Mouse (Mus musculus) limb, embryonic 14.5 days (tissue): Measurements from ENCODE around the gene Nudt16. TPM values are rescaled to one million over a fixed set of nuclear protein-coding genes. Genes with fewer than 3 reads are reported as not detected.
"Not testable (repeated sequence)": the region's sequence is repeated elsewhere in the genome, so short reads cannot be mapped to it uniquely, and the experiment has no call there.

Source experiments
- ATAC-seq: fragments of 200-750 bp; cut with Nextera tagmentation; 2 replicates; pipeline ENCODE4 v1.8.0; 2017; ENCODE audit warnings: low read depth, moderate number of reproducible peaks, moderate TSS enrichment; ENCODE audit not compliant: low FRiP score
- DNase-seq: peaks from one replicate; pipeline ENCODE4 v3.0.0-alpha.2; 2015; ENCODE audit warnings: low spot score
- H3K27ac ChIP-seq: fragments of 300-500 bp; sonication (generic); replicated peaks from 2 replicates; pipeline ENCODE4 v1.5.1; 2014; ENCODE audit warnings: low read depth, mild to moderate bottlenecking, low read length, moderate library complexity, mixed read lengths
- H3K27me3 ChIP-seq: fragments of 300-500 bp; sonication (generic); 2 replicates; pipeline ENCODE4 v1.6.1; 2014; ENCODE audit warnings: low read length, mixed read lengths; ENCODE audit not compliant: control insufficient read depth, insufficient read depth
- H3K36me3 ChIP-seq: fragments of 300-500 bp; sonication (generic); 2 replicates; pipeline ENCODE4 v1.6.1; 2014; ENCODE audit warnings: mild to moderate bottlenecking, low read length, moderate library complexity, mixed read lengths; ENCODE audit not compliant: control insufficient read depth, insufficient read depth
- H3K4me1 ChIP-seq: fragments of 300-500 bp; sonication (generic); 2 replicates; pipeline ENCODE4 v1.6.1; 2014; ENCODE audit warnings: antibody characterized with exemption, low read length, mixed read lengths; ENCODE audit not compliant: control insufficient read depth, insufficient read depth
- H3K4me2 ChIP-seq: fragments of 300-500 bp; sonication (generic); replicated peaks from 2 replicates; pipeline ENCODE4 v1.6.1; 2014; ENCODE audit warnings: low read depth, mild to moderate bottlenecking, low read length, moderate library complexity; ENCODE audit not compliant: severe bottlenecking
- H3K4me3 ChIP-seq: fragments of 300-500 bp; sonication (generic); replicated peaks from 2 replicates; pipeline ENCODE4 v1.5.1; 2014; ENCODE audit warnings: low read length
- H3K9ac ChIP-seq: fragments of 300-500 bp; sonication (generic); 2 replicates; pipeline ENCODE4 v1.6.1; 2014; ENCODE audit warnings: mild to moderate bottlenecking, low read depth, low read length, moderate library complexity; ENCODE audit not compliant: severe bottlenecking
- H3K9me3 ChIP-seq: fragments of 300-500 bp; sonication (generic); 2 replicates; pipeline ENCODE4 v1.6.1; 2016; ENCODE audit warnings: low read length; ENCODE audit not compliant: control insufficient read depth
- POLR2A ChIP-seq: fragments of 200-500 bp; IDR thresholded peaks from 2 replicates; pipeline ENCODE4 v1.8.0; 2012; ENCODE audit warnings: inconsistent platforms, mild to moderate bottlenecking, moderate library complexity, borderline replicate concordance; ENCODE audit not compliant: insufficient read depth, insufficient read length; ENCODE audit errors: extremely low read depth
- WGBS: fragments of 180-500 bp; shearing (Covaris S2); extraction: QIAGEN DNeasy Blood & Tissue Kit; methylation state at CpG from one replicate; pipeline ENCODE4 v1.1.7; 2014; 5-methylcytosine and 5-hydroxymethylcytosine counted together
- polyA plus RNA-seq, 2 experiments: library from polyadenylated mRNA; depleted of rRNA in 1 of 2; stranded (reverse) in 1 of 2; unstranded in 1 of 2; fragments of >200 nt; fragmentation: Nextera tagmentation in 1 of 2; extraction: Ambion mirVana in 1 of 2; gene quantifications; 2 replicates each; pipeline versions ENCODE4 v1.2.1 to v1.2.3; 2012 to 2014

Gene Nudt16
- polyA plus RNA-seq, 2 experiments, result 7.6 to 11.5 TPM

DNA sequence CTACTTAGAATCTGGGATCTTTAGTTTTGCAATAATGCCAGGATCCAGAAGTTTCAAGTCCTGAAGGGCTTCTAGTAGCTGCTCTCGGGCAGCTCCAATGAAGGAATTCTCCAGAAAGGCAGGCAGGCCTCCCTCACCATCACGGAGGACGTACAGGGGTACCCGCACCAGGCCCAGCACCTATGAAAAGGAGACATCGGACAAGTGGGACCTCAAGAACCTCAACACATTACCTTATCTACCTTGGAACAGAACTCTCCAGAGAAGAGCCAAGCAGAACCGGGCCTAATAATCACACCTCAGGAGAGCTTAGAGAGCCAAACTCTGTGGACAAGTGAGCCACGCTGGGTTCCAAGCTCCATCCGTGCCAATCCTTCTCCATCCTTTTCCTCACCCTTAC, 1.3 kb downstream of the Nudt16 start:
- peaks cover 8% of the 10 kb centered on the region for H3K4me1 ChIP-seq
- no peak for TF ChIP-seq POLR2A
- ATAC-seq (no peak), DNase-seq (no peak)
- H3K9ac ChIP-seq, result no peak overlapping the region
- H3K27me3 ChIP-seq, result no peaks in the 10 kb centered on the region
- 94% methylated on average over 8 of the region's 8 CpGs for WGBS
- no peaks in the 10 kb centered on the region for H3K36me3 ChIP-seq
- no peak overlapping the region for H3K4me2 ChIP-seq
- no peak overlapping the region for H3K27ac ChIP-seq
- H3K9me3 ChIP-seq, result no peaks in the 10 kb centered on the region
- H3K4me3 ChIP-seq, result no peak overlapping the region

DNA sequence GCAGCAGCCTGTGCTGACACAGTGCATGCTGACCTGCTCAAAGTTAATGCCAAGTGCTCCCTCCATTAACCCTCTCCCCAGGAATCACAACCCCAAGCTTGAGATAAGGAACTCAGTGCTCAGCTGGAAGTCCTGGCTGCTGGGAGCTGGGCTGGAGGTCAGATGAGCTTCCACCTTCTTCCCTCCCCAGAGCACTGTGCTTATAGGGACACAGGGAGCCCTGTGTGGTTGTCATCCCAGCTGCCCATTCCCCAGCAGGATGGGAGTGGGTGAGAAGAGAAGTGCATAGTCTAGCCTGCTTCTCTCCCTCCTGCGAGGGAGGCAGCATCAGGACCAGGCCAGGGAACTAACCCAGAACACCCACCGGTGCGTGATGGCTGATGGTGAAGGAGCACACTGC, 6.4 kb downstream of the Nudt16 start:
- 86% methylated on average over 3 of the region's 3 CpGs for WGBS
- not testable (repeated sequence) for H3K9me3 ChIP-seq, H3K4me2 ChIP-seq, H3K4me1 ChIP-seq, H3K4me3 ChIP-seq, H3K9ac ChIP-seq, H3K27me3 ChIP-seq, ATAC-seq, DNase-seq, H3K36me3 ChIP-seq, H3K27ac ChIP-seq

DNA sequence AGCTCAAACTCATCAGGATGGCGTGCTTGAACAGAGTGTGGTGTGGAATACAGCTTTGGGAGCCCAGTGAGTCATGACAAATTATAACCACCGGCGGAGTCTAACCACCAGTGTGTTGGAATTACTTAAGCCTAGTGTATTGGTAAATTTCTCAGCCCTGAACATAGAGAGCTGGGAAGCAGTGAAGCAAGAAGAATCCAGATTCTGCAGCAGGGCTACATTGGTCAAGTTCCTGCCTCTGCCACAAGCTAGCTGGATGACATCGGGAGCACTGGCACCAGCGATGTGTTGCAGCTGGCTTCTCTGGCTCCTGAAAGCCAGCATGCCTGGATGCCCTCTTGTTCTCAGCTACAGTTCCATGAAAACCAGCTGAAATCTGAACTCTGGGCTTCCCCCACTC, 27.7 kb downstream of the Nudt16 start:
- Histone ChIP-seq H3K4me1 (no peaks in the 10 kb centered on the region), H3K36me3 (no peaks in the 10 kb centered on the region), H3K4me3 (no peak overlapping the region), H3K27ac (no peak overlapping the region), H3K9me3 (no peaks in the 10 kb centered on the region), H3K27me3 (no peaks in the 10 kb centered on the region), H3K4me2 (no peak overlapping the region), H3K9ac (no peak overlapping the region)
- no peak for DNase-seq
- ATAC-seq, result no peak
- no peak for TF ChIP-seq POLR2A
- WGBS, result 71% methylated on average over 5 of the region's 5 CpGs

DNA sequence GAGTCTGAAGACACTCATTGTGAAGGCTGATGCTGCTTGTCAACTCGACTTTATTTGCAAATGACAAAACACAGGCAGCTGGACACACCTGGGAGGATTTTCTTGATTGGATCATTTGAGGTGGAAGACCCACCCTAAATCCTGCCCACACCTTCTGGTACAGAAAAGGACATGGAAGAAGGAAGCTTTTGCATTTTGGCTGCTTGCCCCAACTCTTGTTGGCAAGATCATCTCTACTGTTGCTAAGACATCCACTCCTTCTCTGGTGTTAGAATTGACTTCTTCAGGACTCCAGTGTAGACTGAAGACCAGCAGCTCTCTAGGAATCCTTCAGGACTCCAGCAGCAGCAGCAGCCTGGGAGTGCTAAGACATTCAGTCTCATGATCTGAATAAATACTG, 29.7 kb downstream of the Nudt16 start:
- TF ChIP-seq POLR2A, result no peak
- Histone ChIP-seq H3K36me3 (no peaks in the 10 kb centered on the region), H3K27ac (no peak overlapping the region), H3K9me3 (no peaks in the 10 kb centered on the region), H3K4me2 (no peak overlapping the region), H3K27me3 (no peaks in the 10 kb centered on the region), H3K9ac (no peak overlapping the region), H3K4me3 (no peak overlapping the region), H3K4me1 (no peaks in the 10 kb centered on the region)
- no peak for DNase-seq
- 47% methylated on average over 1 of the region's 1 CpGs for WGBS
- ATAC-seq, result no peak

DNA sequence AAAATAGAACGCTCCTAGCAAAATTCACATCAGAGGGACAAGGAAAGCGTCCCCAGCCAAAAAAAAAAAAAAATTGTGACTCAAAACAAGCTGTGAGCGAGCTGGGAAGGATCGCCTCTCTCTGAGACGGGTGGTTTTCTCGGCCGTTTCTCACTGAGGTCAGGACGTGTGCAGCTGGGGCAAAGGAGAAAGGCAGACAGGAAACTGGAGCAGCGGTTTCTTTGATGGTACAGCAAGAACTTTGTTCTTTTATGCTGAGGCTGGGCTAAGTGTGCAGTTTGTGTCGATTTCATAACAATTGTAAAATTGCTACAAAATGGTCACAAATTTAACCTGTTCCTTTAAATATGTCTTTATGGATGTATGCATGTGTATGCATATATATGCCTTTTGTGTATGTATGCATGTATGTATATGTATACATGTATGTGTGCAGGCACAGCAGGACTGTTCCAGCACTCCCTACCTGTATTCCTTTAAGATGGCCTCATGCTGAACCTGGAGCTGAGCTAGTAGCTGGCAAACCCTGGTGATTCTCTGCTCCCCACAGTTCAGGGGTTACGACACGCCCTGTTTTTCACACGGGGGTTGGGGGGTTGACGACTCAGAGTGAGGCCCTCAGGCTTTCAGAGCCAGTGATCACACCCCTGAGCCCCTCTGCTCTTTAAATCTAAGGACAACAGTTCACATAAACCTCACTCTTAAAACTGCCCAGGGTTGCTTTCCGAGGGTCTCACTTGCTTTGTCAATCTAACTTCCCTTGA, 30.6 kb downstream of the Nudt16 start:
- H3K4me3 ChIP-seq, result no peak overlapping the region
- TF ChIP-seq POLR2A, result no peak

More for the DNA sequence above, 30.6 kb downstream of the Nudt16 start:
- H3K4me2 ChIP-seq, result no peak overlapping the region
- WGBS, result 39% methylated on average over 15 of the region's 15 CpGs
- H3K27me3 ChIP-seq, result no peaks in the 10 kb centered on the region
- no peak for DNase-seq
- no peaks in the 10 kb centered on the region for H3K4me1 ChIP-seq
- no peak overlapping the region for H3K27ac ChIP-seq
- no peak overlapping the region for H3K9ac ChIP-seq
- no peaks in the 10 kb centered on the region for H3K9me3 ChIP-seq
- H3K36me3 ChIP-seq, result no peaks in the 10 kb centered on the region
- ATAC-seq, result no peak
